Mouse (Mus musculus) adrenal gland, adult 18-20 months (tissue): ENCODE measurements around the gene Ctdsp2. TPM values are rescaled to one million over a fixed set of nuclear protein-coding genes. Genes with fewer than 3 reads are reported as not detected.

Experiments
- DNase-seq, 2 experiments: peaks; one replicate each; pipeline ENCODE4 v3.0.0; 2021 to 2022; ENCODE audit warnings: low spot score in 2 of 2
- total RNA-seq, 2 experiments: library from RNA; stranded (reverse); gene quantifications; 1 replicate in 1 of 2; 2 replicates in 1 of 2; pipeline ENCODE4 v1.2.3; 2021

The Ctdsp2 gene
- total RNA-seq, 2 experiments from 2014 or later, result 73.0 to 98.7 TPM

DNA sequence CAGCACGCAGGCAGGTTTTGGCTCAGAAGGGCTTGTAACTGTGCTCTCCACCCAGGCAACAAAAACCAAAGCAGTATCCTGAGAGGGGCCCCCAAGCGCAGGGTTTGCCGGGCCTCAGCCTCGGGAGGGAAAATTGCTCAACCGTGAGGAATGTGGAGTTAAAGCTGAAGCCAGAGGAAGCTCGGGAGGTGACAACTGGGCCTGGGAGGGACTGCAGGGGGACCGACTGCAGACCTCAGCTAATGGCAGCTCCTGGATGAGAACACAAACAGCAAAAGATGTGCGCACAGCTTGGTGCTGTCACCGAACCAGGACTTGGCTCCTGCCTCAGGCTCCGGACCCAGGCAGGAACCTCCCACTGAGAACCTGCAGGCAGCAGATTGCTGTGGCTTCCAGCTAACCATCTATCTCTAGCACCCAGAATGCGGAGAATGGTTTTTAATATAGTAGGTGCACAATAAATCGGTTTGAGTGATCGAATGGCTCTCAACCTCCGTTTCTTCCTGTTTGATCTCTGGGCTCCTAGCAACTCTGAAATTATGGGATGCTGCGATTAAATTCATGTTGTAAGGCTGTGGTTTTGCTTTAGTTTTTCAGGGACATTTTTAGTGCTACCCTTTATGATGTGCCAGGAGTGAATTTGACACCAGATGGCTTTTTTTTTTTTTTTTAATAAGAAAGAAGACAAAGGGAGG is 16.1 kb upstream of the Ctdsp2 start:
- DNase-seq, result peak in 1 of 2 experiments; percentile 37

DNA sequence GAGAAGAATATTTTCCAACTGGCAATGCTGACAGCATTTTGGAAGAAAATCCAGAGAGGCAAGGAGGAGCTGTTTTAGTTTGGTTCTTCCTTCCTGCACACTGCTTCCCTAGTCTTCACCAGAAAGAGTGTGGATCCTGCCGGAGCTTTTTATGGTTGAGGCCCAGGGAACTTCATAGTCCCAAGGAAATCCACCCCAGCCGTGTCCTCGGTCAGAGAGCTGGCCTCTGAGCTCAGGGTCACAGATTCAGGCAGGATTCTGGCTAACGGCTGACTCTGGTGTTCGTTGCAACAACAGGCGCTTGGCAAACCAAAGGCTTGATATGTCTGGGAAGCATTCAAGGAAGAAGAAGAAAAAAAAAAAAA is 15.6 kb upstream of the Ctdsp2 start:
- DNase-seq, result no peak

DNA sequence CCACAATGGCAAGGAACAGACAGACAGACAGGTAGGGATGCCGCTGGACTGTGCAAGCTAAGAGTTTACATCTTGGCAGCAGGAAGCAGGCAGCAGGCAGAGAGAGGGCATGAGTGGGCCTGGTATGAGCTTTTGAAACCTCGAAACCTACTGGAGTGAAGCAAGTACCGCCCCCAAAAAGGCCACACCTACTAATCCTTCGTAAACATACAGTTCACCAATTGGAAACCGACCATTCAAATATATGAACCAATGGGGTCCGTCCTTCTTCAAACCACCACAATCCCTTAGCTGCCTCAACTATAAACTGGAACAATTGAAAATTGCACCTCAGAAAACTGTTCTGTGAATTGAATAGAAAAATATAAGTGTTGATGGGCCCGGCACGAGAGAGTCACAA is 14.7 kb upstream of the Ctdsp2 start:
- no peak for DNase-seq

DNA sequence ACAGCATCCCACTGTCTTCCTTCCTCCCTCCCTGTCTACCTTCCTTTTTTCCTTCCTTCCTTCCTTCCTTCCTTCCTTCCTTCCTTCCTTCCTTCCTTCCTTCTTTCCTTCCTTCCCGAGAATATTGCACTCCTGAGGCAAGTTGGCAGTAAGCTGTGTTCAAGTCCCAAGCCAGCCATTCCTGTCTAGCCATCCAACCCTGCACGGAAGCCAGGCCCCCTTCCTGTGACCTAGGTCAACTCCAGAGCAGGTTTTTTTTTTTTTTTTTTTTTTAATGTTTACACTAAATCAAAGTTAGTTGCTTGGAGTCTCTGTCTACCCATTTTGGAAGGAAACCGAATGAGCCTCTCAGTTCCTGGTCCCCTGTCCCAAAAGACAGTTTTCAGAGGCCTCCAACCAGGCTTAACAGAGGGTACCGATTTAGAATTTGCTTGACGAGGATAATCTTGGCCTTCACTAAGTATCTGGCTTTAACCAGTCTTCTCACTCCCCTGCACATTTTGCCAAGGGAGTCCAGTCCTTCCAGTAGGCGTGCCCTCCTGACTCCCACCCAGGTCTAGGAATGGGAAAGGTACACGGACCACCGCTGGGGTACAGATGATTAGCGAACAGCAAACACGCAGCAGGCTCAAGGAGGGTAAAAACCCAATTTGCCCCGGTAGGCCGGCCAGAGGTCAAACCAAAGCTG is 7.0 kb upstream of the Ctdsp2 start:
- no peak for DNase-seq

DNA sequence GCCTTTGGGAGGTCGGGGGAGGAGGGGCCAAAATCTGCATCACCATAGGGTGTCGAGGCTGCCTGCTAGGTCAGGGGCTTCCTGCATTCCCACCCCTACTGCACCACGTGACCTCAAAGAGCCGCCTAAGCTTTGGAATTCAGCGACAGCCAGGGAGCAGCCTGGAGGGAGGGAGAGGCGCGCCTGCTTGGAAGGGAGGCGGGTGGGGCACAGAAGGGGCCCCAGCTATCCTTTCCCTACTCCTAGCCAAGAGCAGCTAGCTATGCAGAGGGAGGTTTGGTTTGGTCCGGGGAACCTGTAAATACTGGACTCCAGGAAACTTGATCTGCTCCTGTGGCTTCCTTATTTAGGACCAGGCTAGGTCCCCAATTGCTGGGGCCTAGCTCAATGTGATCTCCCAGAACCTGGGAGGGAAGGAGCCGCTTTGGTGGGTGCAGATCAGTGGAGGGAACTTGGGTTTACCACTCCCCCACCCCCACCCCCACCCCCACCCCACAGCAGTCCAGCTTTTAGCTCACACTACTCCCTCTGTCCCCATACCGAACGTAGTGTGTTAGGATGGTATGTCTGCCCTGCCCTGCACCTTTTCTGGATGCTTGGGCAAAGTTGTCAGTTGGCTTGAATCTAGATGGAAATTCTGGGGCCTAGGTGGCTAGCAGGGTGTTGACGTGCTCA is 6.3 kb upstream of the Ctdsp2 start:
- DNase-seq, result no peak

DNA sequence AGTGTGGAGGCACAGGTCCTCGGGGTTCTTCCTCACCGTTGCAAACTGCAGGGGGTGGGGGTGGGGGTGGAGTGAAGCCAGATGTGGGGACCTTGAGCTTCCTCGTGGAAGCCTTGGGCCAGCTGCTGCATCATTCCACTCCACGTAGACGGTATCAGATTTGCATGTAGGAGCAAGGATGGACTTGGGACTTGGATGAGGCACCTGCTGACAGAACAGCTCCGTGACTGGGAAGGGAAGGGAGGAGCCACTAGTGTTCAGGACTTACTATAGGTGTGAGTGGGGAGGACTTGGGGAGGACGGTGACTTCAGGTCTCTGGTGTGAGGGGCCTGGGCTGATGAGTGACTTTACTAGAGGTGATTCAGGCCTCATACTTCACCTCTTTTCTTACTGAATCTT is 5.5 kb upstream of the Ctdsp2 start:
- DNase-seq, result no peak

DNA sequence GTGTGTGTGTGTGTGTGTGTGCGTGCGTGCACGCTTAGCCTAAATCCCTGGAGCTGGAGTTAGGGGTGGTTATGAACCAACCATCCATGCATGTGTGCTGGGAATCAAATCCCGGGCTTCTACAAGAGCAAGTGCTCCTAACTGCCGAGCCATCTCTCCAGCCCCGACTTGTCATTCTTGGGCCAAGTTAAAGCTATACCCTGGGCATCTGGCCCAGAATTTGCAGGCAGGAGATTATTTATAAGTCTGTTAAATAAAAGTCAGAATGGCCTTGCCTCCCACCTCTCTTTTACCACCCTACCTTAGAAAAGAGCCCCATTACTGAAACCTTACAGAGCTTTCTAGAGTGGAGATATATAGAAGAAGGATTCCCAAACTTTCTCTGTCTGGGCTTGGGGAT is 2.8 kb upstream of the Ctdsp2 start:
- DNase-seq, result no peak

DNA sequence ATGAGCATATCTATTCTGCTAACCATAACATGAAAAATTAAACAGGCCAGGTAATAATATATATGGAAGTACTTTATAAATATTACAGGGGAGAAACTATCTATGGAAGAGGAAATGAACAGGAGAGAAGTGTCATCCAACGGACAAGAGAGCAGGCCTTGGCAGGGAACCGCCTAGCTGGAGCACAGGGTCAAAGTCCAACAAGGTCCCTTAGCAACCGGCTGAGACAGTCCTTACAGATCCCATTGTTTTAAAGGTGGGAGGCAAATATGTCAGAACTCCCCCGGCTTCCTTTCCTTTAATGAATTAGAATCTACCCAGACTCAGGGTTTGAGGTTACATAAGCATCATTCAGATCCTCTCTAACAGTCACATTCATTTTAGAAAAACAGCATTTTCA is 1.4 kb upstream of the Ctdsp2 start:
- no peak for DNase-seq

DNA sequence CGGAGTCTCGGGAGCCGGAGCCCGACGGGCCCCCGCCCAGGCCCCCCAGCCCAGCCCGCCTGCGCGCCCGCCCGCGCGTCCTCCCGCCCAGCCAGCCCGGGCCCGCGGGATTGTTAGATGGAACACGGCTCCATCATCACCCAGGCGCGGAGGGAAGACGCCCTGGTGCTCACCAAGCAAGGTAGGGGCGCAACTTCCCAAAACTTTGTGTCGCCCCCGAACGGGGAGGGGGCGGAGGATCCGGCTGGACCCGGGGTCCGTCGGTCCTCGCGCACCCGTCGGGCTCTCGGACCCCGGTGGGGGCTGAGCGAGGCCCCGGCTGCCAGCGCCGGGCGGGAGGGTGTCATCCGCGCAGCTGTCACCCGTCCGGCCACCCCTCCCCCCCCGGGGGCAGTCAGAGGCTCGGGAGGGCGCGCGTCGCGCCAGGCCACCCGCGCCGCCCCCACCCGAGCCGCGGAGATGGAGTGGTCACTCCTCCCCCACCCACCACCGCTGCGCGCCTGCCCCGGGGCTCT is 661 bp downstream of the Ctdsp2 start:
- DNase-seq, result peak; percentile 78 to 79

DNA sequence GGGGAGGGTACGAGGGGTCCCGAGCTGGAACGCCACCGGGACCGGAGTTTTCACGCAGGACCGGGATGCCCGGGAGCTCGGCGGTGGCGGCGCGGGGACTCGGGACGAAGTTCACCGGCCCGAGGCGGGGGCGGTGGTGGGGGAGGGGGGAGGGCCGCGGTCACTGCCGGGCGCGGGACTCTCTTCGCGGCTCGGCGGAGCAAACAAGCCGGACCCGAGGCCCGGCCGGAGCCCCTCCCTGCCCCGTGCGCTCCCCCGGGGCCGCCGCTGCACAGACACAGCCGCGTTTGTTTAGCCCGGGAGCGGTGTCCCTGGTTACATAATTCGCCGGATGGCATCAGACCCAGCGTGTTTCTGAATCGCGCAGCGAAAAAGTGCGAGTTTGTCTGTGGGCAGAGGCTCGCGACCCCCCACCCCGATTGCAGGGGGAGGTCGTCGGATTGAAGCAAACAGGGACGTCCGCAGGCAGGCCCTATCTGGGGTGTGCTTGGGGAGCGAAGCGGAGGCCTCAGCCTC is 1.2 kb downstream of the Ctdsp2 start:
- DNase-seq, result peak; percentile 61 to 66

DNA sequence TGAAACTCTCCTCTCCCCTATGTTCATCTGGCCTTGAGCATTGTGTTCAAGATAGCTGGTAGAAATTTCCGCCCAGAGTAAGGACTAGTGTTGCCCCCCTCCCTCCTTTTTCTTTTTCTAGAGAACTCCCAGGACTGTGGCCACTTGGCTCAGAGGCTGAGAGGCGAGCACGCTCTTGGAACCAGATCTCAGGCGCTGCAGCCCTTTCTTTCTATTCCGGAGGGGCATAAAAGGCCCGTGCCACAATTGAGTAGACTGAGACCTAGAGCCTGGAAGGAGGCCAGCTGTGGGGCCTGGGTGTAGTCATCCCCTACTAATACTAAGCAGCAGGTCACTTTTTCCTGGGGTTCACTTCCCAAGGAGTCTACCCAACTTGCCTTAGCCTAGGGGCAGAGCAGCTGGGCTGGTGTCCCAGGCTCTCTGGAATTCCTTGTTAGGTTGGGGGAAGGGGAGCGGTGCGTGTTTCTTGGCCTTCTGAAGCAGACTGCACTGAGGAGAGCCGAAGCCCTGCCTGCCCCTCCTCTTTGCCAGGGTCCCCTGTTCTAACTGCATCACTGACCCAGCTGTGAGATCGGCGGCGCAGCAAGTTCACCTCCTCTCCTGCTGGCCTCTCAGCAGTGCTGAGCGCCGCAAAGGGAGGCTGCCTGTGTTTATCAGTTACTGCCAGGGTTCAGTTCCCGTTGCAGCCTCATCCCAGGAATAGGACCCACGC is 1.9 kb downstream of the Ctdsp2 start:
- DNase-seq, result peak in 1 of 2 experiments; percentile 53

DNA sequence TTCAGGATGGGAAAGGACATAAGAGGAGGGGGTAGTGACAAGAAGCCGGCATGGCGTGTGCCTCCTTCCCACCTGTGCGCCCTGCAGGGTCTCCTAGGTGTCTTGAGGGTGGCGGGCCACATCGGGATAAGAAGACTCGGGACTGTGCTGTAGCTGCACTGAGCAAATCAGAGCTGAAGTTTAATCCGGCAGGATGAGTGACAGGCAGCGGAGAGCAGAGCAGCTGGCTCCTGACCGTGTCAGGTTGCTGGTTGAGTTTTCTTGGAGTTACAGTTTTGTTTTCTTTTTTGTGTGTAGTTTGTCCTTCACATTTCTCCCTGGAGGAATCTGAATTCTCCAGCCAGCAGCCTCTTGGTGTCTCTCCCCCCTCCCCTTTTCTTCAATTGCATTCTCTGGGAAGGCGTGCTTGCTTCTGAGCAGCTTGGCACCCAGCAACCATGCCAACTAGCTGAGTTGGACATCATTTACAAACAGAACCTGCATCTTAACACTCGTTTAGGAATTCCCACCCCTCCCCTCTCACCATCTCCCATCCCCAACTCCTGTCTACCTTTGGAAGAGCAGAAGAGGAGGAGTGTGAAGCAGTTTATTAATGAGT is 2.5 kb downstream of the Ctdsp2 start:
- no peak for DNase-seq

DNA sequence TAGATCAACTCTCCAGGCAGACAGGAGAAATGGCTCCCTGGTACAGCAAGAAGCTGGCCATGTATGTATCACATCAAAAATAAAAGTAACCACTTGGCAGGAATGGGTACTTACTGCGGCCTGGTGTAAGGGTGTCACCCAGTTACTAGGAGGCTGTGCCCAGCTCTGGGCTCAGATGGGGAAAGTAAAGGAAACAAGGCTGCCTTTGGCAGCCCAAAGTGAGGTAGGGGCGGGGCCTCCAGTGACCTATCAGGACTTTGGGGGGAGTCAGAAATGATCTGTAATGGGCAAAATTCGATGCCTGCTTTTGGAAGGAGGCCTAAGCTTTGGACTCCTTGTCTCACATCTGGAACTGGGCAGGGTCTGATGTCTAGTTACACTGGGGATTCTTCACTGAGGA is 3.2 kb downstream of the Ctdsp2 start:
- DNase-seq, result no peak

DNA sequence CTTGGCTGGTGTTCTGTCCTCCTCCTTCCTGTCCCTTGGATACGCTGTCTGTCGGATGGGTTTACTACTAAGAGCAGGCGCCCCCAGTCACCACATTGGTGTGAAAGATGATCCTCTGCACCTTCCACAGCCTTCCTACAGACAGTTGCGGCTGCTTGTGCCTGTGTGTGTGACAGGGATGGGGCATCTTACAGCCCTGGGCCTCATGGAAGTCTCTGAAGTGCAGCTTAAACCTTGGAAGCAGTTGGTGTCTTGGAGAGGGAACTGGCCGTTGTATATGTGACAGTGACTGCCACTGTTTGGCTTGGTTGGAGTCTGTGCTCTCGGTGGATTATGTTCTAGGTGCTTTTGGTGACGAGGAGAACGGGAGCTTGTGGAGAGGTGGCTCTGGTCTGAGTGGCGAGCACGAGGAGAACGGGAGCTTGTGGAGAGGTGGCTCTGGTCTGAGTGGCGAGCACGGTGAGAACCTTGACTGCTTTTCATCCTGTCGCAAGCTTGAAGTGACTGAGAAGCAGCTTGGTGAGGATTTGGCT is 4.7 kb downstream of the Ctdsp2 start:
- no peak for DNase-seq

DNA sequence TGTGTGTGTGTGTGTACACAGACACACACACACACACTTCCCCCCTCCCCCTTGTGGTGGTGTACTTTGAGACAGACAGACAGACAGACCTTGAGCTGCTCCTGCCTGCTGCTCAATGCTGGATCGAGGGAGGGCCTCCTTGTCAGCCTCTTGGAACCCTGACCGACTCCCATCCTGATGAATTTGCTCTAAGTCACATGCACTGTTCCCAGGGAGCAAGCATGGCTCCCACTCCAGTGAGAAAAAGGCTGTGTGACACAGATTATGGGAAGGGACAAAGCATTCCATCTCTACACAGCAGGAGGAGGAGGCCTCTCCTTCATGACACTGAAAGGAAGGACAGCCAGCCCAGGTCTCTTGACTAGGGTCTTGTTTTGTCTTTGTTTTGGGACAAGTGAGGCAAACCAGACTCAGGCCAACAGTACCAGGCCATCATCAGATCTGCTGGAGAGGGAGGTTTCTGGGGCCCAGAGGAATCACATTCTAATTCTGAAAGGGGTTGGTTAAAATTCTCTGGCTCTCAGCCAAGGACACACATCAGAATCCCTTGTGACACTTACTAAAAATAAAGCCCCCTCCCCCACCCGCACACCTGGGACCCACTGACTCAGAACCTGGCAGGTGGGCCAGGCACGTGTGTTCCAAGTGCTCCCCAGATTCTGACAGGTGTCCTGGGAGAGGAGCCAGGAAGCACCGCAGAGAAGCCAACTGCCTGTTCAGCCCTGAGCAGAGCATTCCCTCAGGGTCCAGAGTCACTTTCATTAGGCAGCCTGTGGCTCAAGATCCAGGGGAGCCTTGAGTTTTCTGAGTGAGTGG is 5.9 kb downstream of the Ctdsp2 start:
- no peak for DNase-seq

DNA sequence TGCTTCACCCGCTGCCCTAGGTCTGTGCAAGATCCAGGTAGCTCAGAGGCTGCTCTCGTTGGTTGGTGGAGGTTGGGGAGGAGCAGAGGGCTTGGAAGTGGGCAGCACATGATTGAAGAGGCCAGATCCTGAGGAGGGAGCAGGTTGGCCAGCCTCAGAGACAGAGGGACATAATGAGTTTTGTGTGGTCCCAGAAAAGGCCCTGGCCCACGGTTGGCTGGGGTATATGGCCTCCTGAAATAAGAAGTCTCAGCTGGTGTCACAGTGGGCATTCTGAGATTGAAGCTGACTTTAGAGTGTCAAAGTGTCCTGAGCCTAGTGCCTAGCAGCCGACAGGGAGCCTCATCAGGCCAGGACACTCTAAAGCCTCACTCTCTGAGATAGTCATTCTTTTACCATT is 6.6 kb downstream of the Ctdsp2 start:
- no peak for DNase-seq

DNA sequence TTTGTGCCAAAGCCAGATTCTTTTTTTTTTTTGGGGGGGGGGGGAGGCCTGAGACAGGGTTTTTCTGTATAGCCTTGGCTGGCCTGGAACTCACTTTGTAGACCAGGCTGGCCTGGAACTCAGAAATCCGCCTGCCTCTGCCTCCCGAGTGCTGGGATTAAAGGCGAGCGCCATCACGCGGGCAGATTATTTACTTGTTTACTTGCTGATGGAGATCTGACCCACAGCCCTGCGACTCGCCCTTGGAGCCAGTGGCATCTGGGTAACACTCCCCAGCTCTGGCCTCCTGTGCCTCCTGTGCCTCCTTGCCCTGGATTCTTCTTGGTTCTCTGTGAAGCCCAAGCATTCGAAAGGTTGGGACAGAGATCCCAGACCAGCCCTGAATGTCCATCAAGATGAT is 7.1 kb downstream of the Ctdsp2 start:
- DNase-seq, result no peak

DNA sequence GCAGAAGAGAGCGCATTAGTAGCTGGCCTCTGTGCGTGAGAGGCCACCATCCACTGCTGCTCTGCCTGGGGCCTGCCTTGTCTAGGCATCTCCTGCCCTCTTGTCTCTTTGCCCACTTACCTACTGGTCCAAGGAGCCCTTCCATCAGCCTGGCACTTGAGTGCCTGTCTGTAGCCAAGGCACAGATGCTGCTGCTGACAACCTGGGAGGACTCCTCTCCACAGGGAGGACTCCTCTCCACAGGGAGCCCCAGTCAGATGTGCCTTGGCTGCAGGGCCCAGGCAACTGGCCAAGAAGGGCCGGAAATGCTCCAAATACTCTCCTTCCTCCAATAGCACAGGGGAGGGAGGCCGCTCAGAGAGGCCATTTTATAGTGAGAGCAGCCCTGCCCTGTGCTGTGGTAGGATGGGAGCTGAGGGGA is 8.0 kb downstream of the Ctdsp2 start:
- peak; percentile 64 to 74 for DNase-seq

DNA sequence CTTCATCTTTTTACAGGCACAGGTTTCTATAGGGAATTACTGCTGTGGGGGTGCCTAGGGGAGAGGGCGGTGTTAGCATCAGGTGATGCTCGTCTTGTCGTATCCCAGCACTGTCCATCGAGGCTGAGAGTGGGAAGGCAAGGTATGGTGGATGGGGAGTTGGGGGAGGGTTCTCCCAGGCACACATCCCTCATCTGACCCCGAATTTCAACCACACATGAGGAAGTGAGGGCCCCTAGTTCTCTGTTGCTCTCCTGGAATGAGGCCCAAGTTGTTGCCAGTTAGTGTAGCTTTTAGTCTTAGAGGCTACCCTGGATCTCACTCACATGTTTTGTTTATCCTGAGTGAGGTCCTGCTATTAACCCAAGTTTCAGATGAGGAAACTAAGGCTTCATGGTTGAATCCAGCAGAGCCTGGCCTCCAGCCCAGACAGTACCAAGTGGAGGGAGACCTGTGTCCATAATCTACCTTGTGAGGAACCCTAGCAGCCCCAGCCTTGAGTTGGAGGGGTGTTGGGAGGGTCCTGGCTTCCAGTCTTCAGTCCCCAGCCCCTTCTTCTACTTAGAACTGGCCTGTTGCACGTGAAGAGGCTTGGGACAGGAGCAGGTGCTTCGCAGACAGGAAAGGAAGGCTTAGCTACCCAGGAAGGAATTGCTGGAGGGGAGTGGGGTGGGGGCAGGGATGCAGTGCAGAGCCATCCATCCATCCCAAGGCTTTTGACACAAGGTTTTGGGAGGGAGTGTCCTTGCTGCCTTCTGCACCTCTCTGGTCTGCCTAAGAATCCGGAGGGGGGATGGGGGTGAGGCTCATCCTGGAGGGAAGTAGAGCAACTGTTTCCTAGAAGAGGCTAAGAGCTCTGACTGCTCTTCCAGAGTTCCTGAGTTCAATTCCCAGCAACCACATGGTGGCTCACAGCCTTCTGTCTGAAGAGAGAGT is 8.9 kb downstream of the Ctdsp2 start:
- DNase-seq, result no peak
